Mouse (Mus musculus): ENCODE results near the gene Cntnap5a.
A peak's percentile ranks its signal among the peaks of the same experiment; 100 is the strongest.

Gene Cntnap5a

DNA sequence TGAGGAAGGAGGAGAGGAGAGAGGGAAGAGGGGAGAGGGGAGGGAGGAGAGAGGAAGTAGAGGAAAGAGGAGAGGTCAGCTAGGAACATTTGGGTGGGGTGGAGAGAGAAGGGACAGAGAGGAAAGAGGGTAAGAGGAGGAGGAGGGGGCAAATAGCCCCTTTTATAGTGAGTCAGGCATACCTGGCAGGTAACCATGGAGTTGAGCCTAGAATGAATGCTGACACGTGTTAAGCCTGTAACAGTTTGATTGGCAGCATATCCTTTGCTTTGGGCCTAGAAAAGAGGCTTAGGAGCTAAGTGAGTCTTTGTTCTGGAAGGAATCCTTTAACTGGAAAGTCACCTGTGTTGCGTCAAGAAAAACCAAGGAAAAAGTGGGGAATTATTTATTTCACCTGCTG lies 681.6 kb downstream of the Cntnap5a start:
- no peak for DNase-seq (ENCODE audit: low spot score)

DNA sequence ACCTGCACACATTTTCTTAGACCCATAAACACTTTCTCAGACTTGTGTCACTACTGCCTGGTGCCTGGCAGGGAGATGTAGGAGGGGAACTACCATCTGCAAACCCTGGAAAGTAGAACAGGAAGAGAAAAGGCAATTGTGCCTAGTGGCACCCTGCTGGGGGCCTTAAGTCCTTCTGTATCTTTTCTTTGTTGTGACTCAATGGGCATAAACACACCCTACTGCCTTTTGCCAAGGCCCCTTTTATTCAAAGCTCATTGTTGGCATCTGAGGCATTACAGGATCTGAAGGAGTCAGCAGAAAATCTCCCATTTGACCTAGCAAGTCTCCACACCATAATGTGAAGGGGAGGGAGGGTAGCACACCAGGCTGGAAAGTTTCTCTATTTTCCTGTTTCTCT lies 682.2 kb downstream of the Cntnap5a start:
- DNase-seq (ENCODE audit: low spot score) = no peak

DNA sequence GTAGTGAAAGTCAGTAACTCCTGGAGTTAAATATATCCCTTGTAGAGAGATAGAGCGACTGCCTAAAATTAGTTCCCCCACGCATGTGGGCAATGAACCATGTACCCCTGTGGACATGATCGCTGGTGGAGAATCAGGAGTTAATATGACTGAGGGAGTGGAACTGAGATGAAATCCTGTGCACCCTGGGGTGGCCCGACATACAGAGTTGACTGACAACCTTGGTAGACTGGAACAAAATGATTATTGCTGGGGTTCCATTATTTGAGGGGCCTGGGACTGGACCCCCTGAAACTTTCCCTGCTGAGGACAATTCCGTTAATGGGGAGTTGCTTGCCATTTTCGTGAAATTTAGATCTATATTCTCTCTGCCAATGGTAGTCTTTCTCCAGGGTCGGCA lies 683.0 kb downstream of the Cntnap5a start:
- no peak for DNase-seq (ENCODE audit: low spot score)

DNA sequence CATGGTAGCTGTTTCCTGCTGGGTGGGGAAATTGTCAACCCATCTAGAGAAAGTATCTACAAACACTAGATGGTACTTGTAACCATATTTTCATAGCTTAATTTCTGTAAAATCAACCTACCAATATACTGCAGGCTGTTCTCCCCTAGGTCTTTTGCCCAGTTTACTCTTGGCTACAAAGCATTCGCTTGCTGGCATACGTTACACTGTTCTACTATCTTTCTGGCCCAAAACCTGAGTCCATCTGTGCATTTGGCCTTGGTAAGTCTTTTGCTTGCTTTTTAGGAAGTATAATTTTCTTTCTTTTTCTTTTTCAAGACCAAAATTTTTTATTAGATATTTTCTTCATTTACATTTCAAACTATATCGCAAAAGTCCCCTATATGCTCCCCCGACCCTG lies 686.3 kb downstream of the Cntnap5a start:
- DNase-seq (ENCODE audit: low spot score) = no peak

GRCm38 (mm10) chr1:116373551-116373950 lies 689.0 kb downstream of the Cntnap5a start:
- no peak for DNase-seq (ENCODE audit: low spot score)

DNA sequence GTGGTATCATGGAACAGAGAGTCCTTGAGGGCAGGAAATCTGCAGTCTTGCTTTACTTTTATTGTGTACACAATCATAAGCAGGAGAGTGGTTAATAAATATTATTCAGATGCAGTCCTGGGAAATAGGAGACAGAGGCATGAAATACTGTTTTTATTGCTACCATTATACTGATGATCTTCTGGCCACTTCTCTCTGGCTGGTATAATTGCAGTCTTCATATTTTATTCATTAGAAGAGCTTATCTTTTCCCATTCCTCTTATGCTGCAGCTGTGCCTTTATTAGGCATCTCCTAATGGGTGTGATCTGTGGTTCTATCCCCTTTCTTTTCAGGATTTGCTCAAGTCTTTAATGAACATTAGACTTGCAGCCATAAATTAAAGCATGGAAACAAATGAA lies 707.8 kb downstream of the Cntnap5a start:
- no peak for DNase-seq (ENCODE audit: low spot score)

- no peak for DNase-seq (ENCODE audit: low spot score)
Measured at GRCm38 (mm10) chr1:116401996-116402656, 717.6 kb downstream of the Cntnap5a start.

GRCm38 (mm10) chr1:116409836-116410235 lies 725.3 kb downstream of the Cntnap5a start:
- no peak for DNase-seq (ENCODE audit: low spot score)

DNA sequence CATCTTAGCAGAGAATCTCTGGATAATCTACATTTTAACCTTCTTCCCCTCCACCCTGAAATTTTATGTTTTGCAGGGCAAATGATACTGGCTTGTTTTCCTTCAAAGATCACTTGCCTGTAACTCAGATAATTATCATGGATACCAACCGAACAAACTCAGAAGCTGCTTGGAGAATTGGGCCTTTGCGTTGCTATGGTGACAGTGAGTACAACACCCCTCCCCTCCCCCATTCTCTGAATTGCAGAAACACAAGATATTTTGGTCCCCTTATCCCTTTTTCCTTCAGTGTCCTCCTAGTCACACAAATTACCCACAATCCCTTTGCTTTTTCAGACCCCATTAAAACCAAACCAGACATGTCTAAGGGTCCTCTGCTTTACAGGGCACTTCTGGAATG lies 743.8 kb downstream of the Cntnap5a start:
- no peak for DNase-seq (ENCODE audit: low spot score)

DNA sequence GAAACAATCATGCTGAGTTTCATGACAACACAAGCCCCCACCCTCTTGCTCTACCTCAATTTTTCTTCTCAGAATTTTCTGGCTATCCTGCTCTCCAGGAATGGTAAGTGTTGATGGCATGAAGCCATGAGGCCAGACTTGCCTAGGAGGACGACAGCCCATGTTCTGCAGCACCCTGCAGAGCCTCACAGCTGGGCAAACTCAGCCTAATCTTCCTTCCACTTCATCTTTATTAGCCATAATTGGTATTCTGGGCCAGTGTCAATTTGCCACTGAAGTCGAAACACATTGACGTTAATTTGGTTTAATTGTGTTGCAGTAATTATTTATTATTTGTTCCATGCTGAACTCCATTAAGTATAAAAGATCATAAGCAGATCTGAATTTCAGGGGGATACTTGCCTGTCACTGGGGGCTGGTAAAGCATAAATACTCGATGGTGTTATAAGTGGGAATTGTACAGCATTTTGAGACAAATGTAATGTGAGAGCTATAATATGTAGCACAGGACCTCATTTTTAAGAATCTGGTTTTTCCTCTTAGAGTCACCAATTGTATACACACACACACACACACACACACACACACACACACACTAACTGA lies 770.7 kb downstream of the Cntnap5a start:
- no peak for DNase-seq (ENCODE audit: low spot score)

DNA sequence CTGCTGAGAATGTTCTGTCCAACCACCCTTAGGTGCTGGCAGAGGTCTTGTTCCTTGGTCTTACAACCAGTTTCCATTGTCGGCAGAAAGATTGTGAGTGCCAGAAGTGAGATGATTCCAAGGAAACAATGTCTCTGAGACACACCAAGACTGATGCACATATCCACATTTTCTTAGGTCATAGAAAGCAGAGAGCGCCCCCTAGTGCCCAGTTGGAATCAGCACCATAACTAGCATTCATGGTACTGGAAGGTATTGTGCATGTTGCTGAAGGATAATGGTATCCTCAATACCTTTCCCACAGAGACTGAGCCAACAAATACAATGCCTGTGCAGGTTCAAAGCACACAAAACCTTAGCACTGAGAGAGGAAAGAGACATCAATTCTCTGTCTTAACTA lies 793.1 kb downstream of the Cntnap5a start:
- peak; percentile 77 for DNase-seq (ENCODE audit: low spot score)

GRCm38 (mm10) chr1:116488780-116489569 lies 804.4 kb downstream of the Cntnap5a start:
- DNase-seq (ENCODE audit: low spot score) = no peak

DNA sequence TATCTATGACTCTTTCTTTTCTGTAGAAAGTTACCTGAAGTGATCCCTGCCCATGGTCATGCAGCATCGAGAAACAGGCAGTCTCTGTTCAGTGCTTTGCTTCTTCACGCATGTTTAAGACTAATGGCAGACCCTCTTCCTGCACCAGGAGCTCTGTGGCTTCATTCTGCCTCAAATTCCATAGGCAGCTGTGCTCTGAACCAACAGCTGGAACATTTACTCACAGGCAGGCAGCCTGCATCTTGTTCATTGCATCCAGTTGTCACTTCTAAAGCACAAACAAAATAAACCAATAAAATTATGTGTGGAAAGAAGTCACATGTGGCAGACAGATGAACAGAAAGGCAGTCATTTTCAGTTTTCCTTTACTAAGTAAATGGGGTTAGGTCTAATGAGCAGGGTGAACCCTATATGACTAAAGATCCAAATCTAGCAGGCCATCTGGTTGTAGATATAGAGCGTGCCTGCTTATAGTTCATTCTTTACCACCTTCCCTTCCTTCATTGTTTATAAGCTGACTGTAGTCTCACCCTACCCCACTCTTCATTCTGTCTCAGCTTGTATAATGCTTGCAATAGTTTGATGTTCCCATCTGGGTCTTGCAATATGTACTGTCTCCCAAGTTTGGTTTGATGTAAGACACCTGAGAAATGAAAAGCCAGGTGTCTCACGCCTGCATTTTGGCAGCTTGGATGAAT lies 893.6 kb downstream of the Cntnap5a start:
- no peak for DNase-seq (ENCODE audit: low spot score)

DNA sequence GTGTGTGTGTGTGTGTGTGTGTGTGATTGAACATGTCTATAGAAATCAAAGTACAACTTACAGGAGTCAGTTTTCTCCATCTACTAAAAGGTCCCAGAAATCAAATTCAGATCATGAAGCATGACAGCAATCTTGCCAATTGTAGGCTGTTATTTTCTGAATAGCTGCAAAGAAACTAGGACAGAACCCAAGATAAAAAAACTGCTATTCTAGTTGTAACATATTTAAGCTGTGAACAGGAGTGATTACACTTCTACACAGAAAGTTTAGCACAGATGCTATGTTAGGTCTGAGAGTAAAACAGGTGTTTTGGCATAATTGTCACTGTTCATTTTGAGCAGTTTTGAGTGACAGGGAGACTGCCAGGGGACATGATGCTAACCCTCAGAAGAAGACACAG lies 931.7 kb downstream of the Cntnap5a start:
- no peak for DNase-seq (ENCODE audit: low spot score)

Measured in testis, postnatal 10 days (tissue).